Mouse (Mus musculus): Measurements from ENCODE around the gene Rbm20. TPM values are rescaled to one million over a fixed set of nuclear protein-coding genes. Genes with fewer than 3 reads are reported as not detected.

Gene Rbm20
- total RNA-seq, 1 experiment = 2.5 TPM

DNA sequence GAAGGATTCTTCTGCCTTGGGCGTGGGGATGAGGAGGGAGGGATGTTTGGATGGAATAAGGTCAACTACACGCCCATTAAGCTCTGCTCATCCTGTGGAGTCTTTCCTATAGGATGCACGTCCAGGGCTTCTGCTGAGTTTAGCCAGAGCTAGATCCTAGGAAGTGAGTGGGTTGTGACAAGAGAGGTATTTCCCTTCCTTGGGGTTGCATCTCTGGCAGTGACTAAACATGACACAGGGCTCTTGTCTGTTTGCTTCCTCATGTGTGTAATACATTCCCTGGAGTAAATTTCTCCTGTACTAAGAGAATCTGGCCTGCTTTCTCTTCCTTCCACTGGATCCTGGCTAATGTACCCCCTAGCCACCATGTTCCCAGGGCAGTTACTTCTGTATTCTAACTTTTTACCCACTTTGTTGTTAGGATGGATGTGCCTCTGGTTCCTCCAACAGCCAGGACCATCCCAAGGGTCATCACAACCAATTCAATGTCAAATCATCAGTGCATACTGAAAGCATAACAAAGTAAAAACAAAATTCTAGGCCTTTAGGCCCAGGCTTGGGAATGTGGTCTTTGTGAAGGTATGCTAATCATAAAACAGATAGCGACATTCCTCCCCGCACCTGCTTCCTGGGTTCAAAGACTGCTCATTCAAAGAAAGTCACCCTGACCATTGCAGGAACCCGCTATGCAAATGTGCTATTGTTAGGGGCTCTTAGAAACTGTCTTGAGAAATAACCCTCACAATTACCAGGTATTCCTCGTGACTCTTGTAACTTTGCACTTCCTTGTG lies 87.8 kb downstream of the Rbm20 start:
- no peak overlapping the region for H3K4me3 ChIP-seq (ENCODE audit: insufficient read depth in 1 of 2, low read depth in 1 of 2, low read length in 2 of 2, poor library complexity in 1 of 2, severe bottlenecking in 1 of 2)
- DNase-seq (ENCODE audit: low read depth, low spot score) = no peak
- H3K36me3 ChIP-seq (ENCODE audit: control insufficient read depth, insufficient read depth, low read length, poor library complexity, severe bottlenecking) = no peaks in the 10 kb centered on the region
- no peak overlapping the region for H3K27ac ChIP-seq (ENCODE audit: insufficient read depth, low read depth, low read length, poor library complexity, severe bottlenecking)
- no peak overlapping the region for H3K9ac ChIP-seq (ENCODE audit: insufficient read depth, low read depth, low read length, poor library complexity, severe bottlenecking)
- no peaks in the 10 kb centered on the region for H3K9me3 ChIP-seq (ENCODE audit: control insufficient read depth, insufficient read depth, low read depth, low read length)
- peaks cover 0 to 4% of the 10 kb centered on the region in 2 experiments; a peak in 1 of 4 replicates for H3K4me1 ChIP-seq (ENCODE audit: control insufficient read depth in 2 of 2, insufficient read depth in 2 of 2, low read length in 2 of 2, poor library complexity in 1 of 2)
- TF ChIP-seq ZC3H11A (IDR thresholded peaks at IDR 0.05; ENCODE audit: borderline replicate concordance, low read depth, low read length) (no peak), HCFC1 (IDR thresholded peaks at IDR 0.05; ENCODE audit: borderline replicate concordance, insufficient read depth, low read length) (no peak), CHD2 (IDR thresholded peaks at IDR 0.05; ENCODE audit: low read depth, low read length) (no peak), ZNF384 (IDR thresholded peaks at IDR 0.05; ENCODE audit: low read depth, low read length) (no peak), MAFK (IDR thresholded peaks at IDR 0.05; ENCODE audit: insufficient read depth, low read depth, low read length) (no peak)
- in situ Hi-C loops (cut with MboI; ENCODE audit: low sequenced_read_pairs in 2 of 2, unreplicated experiment in 2 of 2) = no loop called here

DNA sequence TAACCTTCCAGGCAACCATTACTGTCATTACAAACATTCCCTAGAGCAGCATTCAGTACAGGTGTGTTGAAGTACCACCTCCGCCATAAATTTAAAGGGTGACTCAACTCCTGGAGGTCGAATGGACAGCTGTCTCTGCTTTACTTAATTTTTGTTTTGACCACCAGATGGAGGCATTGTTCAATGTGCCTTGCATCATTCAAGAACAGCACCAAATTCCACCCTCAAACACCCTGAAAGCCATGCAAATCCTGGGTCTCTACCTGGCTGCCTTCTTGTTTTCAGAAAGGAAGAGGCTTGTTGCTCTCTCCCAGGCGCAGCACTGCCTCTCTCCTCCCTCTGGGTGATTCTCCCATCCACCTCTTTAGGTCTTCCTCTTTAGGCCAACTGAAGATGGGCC lies 91.4 kb downstream of the Rbm20 start:
- Histone ChIP-seq H3K9ac (ENCODE audit: insufficient read depth, low read depth, low read length, poor library complexity, severe bottlenecking) (no peak overlapping the region), H3K4me1 (ENCODE audit: control insufficient read depth in 2 of 2, insufficient read depth in 2 of 2, low read length in 2 of 2, poor library complexity in 1 of 2) (peaks cover 0 to 4% of the 10 kb centered on the region in 2 experiments; a peak in 1 of 4 replicates), H3K9me3 (ENCODE audit: control insufficient read depth, insufficient read depth, low read depth, low read length) (no peaks in the 10 kb centered on the region), H3K27ac (ENCODE audit: insufficient read depth, low read depth, low read length, poor library complexity, severe bottlenecking) (no peak overlapping the region), H3K4me3 (ENCODE audit: insufficient read depth in 1 of 2, low read depth in 1 of 2, low read length in 2 of 2, poor library complexity in 1 of 2, severe bottlenecking in 1 of 2) (no peak overlapping the region), H3K36me3 (ENCODE audit: control insufficient read depth, insufficient read depth, low read length, poor library complexity, severe bottlenecking) (no peaks in the 10 kb centered on the region)
- DNase-seq (ENCODE audit: low read depth, low spot score) = peak; percentile 56
- peak; percentile 84; the same call in 1 of the 2 replicates for TF ChIP-seq ZC3H11A (IDR thresholded peaks at IDR 0.05; ENCODE audit: borderline replicate concordance, low read depth, low read length)
- TF ChIP-seq HCFC1 (IDR thresholded peaks at IDR 0.05; ENCODE audit: borderline replicate concordance, insufficient read depth, low read length) = no peak
- in situ Hi-C loops (cut with MboI; ENCODE audit: low sequenced_read_pairs in 2 of 2, unreplicated experiment in 2 of 2) = no loop called here

- Histone ChIP-seq H3K4me1 (ENCODE audit: control insufficient read depth in 2 of 2, insufficient read depth in 2 of 2, low read length in 2 of 2, poor library complexity in 1 of 2) (no peaks in the 10 kb centered on the region), H3K9me3 (ENCODE audit: control insufficient read depth, insufficient read depth, low read depth, low read length) (no peaks in the 10 kb centered on the region), H3K9ac (ENCODE audit: insufficient read depth, low read depth, low read length, poor library complexity, severe bottlenecking) (no peak overlapping the region), H3K36me3 (ENCODE audit: control insufficient read depth, insufficient read depth, low read length, poor library complexity, severe bottlenecking) (no peaks in the 10 kb centered on the region), H3K27ac (ENCODE audit: insufficient read depth, low read depth, low read length, poor library complexity, severe bottlenecking) (no peak overlapping the region), H3K4me3 (ENCODE audit: insufficient read depth in 1 of 2, low read depth in 1 of 2, low read length in 2 of 2, poor library complexity in 1 of 2, severe bottlenecking in 1 of 2) (no peak overlapping the region)
- in situ Hi-C loops (cut with MboI; ENCODE audit: low sequenced_read_pairs in 2 of 2, unreplicated experiment in 2 of 2) = no loop called here
- TF ChIP-seq MAFK (IDR thresholded peaks at IDR 0.05; ENCODE audit: insufficient read depth, low read depth, low read length) = no peak
- no peak for TF ChIP-seq ZNF384 (IDR thresholded peaks at IDR 0.05; ENCODE audit: low read depth, low read length)
- TF ChIP-seq CHD2 (IDR thresholded peaks at IDR 0.05; ENCODE audit: low read depth, low read length) = no peak
- no peak for TF ChIP-seq ZC3H11A (IDR thresholded peaks at IDR 0.05; ENCODE audit: borderline replicate concordance, low read depth, low read length)
- TF ChIP-seq HCFC1 (IDR thresholded peaks at IDR 0.05; ENCODE audit: borderline replicate concordance, insufficient read depth, low read length) = no peak
- no peak for DNase-seq (ENCODE audit: low read depth, low spot score)
Observed at GRCm38 (mm10) chr19:53773937-53774640, 97.0 kb downstream of the Rbm20 start.

GRCm38 (mm10) chr19:53774641-53775350 lies 97.7 kb downstream of the Rbm20 start:
- Histone ChIP-seq H3K27ac (ENCODE audit: insufficient read depth, low read depth, low read length, poor library complexity, severe bottlenecking) (no peak overlapping the region), H3K9ac (ENCODE audit: insufficient read depth, low read depth, low read length, poor library complexity, severe bottlenecking) (no peak overlapping the region), H3K4me3 (ENCODE audit: insufficient read depth in 1 of 2, low read depth in 1 of 2, low read length in 2 of 2, poor library complexity in 1 of 2, severe bottlenecking in 1 of 2) (no peak overlapping the region), H3K4me1 (ENCODE audit: control insufficient read depth in 2 of 2, insufficient read depth in 2 of 2, low read length in 2 of 2, poor library complexity in 1 of 2) (no peaks in the 10 kb centered on the region), H3K9me3 (ENCODE audit: control insufficient read depth, insufficient read depth, low read depth, low read length) (no peaks in the 10 kb centered on the region), H3K36me3 (ENCODE audit: control insufficient read depth, insufficient read depth, low read length, poor library complexity, severe bottlenecking) (no peaks in the 10 kb centered on the region)
- TF ChIP-seq CHD2 (IDR thresholded peaks at IDR 0.05; ENCODE audit: low read depth, low read length) (no peak), ZC3H11A (IDR thresholded peaks at IDR 0.05; ENCODE audit: borderline replicate concordance, low read depth, low read length) (no peak), HCFC1 (IDR thresholded peaks at IDR 0.05; ENCODE audit: borderline replicate concordance, insufficient read depth, low read length) (no peak), MAFK (IDR thresholded peaks at IDR 0.05; ENCODE audit: insufficient read depth, low read depth, low read length) (no peak), ZNF384 (IDR thresholded peaks at IDR 0.05; ENCODE audit: low read depth, low read length) (no peak)
- in situ Hi-C loops (cut with MboI; ENCODE audit: low sequenced_read_pairs in 2 of 2, unreplicated experiment in 2 of 2) = no loop called here
- DNase-seq (ENCODE audit: low read depth, low spot score) = no peak
